In the genomic region with DNA sequence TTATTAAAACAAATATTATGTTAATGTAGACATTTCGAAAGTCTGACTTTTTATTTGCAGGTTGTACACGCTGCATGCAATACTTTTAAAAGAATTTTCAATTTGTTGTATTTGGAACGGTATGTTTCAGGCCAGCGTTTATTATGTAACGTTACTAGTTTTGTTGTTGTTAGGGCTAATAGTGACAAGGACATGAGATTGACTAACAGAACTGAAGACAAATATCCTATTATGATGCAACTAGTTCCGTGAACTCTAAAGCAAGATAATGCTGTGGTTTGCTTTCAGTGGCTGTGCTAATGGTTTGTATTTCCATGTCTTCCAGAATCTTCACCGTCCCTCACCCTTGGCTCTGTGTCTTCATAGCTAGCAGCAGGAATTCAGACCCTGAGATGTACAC, we compare ENCODE assay signal across 26 mouse cellular contexts.
"Had no signal": no experiment of that assay in that cellular context is flagged by ENCODE, and none has a peak within 500 bp of the region (broad histone marks: within the 10 kb centered on the region; RNA-seq: fewer than 3 reads in every experiment).

No protein-coding gene starts in this region.

- H3K27ac ChIP-seq: gastrocnemius, adult 2 months; heart, embryonic 10.5 days; hindbrain, embryonic 10.5 days; hindbrain, embryonic 12.5 days; hindbrain, embryonic 14.5 days; intestine, embryonic 15.5 days; layer of hippocampus, adult 2 months; left cerebral cortex, adult 2 months; limb, embryonic 13.5 days; limb, embryonic 15.5 days had no signal

- DNase-seq: gastrocnemius, adult 2 months; gastrocnemius, postnatal 10 days; gastrocnemius, postnatal 25 days; heart, adult 18-20 months; heart, postnatal 10 days; heart, postnatal 4 days; kidney, adult 18-20 months; kidney, adult 8-10 months; kidney, postnatal 10 days; kidney, postnatal 25 days; kidney, postnatal 4 days; left cerebral cortex, postnatal 4 days had no signal

- H3K27me3 ChIP-seq: heart, embryonic 12.5 days; hindbrain, embryonic 12.5 days; intestine, embryonic 15.5 days; limb, embryonic 13.5 days; limb, embryonic 15.5 days had no signal

- H3K4me2 ChIP-seq: heart, embryonic 12.5 days; hindbrain, embryonic 12.5 days; hindbrain, embryonic 14.5 days; intestine, embryonic 15.5 days; limb, embryonic 13.5 days; limb, embryonic 15.5 days; liver, embryonic 11.5 days had no signal

- H3K4me1 ChIP-seq: heart, embryonic 10.5 days; heart, embryonic 12.5 days; intestine, embryonic 15.5 days had no signal

- ATAC-seq: hindbrain, embryonic 16.5 days; inflammation-experienced regulatory T-cells, adult 6 months; intestine, embryonic 15.5 days; intestine, postnatal 0 days had no signal

- H3K9ac ChIP-seq: heart, embryonic 12.5 days; hindbrain, embryonic 12.5 days; hindbrain, embryonic 14.5 days; intestine, embryonic 15.5 days; limb, embryonic 13.5 days; limb, embryonic 15.5 days had no signal

- H3K36me3 ChIP-seq: heart, embryonic 10.5 days; hindbrain, embryonic 10.5 days; hindbrain, embryonic 12.5 days; intestine, embryonic 15.5 days had no signal

- H3K4me3 ChIP-seq: gastrocnemius, adult 2 months; heart, embryonic 10.5 days; heart, embryonic 12.5 days; hindbrain, embryonic 10.5 days; hindbrain, embryonic 12.5 days; intestine, embryonic 15.5 days; layer of hippocampus, adult 2 months; left cerebral cortex, adult 2 months; limb, embryonic 13.5 days; limb, embryonic 15.5 days had no signal

- H3K9me3 ChIP-seq: heart, embryonic 10.5 days; heart, embryonic 12.5 days; hindbrain, embryonic 10.5 days; hindbrain, embryonic 12.5 days; intestine, embryonic 15.5 days; limb, embryonic 13.5 days; limb, embryonic 15.5 days had no signal
